Comparison of ENCODE assay signal across 8 mouse cellular contexts in the genomic region with DNA sequence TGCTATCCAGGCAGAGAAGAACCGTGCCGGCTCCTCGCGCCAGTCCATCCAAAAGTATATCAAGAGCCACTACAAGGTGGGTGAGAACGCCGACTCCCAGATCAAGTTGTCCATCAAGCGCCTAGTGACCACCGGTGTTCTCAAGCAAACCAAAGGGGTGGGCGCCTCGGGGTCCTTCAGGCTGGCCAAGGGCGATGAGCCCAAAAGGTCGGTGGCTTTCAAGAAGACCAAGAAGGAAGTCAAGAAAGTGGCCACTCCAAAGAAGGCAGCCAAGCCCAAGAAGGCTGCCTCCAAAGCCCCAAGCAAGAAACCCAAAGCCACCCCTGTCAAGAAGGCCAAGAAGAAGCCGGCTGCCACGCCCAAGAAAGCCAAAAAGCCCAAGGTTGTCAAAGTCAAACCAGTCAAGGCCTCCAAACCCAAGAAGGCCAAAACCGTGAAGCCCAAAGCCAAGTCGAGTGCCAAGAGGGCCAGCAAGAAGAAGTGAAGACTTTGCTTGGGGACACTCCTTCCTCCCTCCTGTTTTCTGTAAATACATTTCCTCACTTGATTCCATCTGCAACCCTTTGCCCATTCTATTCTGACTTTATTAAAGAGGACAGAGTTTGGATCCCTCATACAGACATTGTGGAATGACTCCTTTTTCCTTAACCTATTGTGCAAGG. TPM values are rescaled to one million over a fixed set of nuclear protein-coding genes. Genes with fewer than 3 reads are reported as not detected.
DNase-seq lines count a peak whose midpoint lies in the region; ATAC-seq and TF ChIP-seq lines count a peak whose summit lies in the region.

No protein-coding gene starts in this region.

- no peaks in the 10 kb centered on the region for H3K9me3 ChIP-seq in lung, embryonic 14.5 days (ENCODE audit: low read depth, low read length)
- H3K9me3 ChIP-seq in embryonic facial prominence, embryonic 13.5 days: no peaks in the 10 kb centered on the region
- H3K9me3 ChIP-seq in intestine, embryonic 14.5 days (ENCODE audit: control insufficient read depth, low read length): no peaks in the 10 kb centered on the region
- H3K9me3 ChIP-seq in neural tube, embryonic 13.5 days: no peaks in the 10 kb centered on the region

- H3K4me2 ChIP-seq in lung, embryonic 14.5 days: peak overlapping the region; percentile 97
- H3K4me2 ChIP-seq in embryonic facial prominence, embryonic 13.5 days: peak overlapping the region; percentile 97
- H3K4me2 ChIP-seq in intestine, embryonic 14.5 days (ENCODE audit: low read length): peak overlapping the region; percentile 92
- H3K4me2 ChIP-seq in neural tube, embryonic 13.5 days: peak overlapping the region; percentile 91

- peak overlapping the region; percentile 100 for H3K9ac ChIP-seq in lung, embryonic 14.5 days
- peak overlapping the region; percentile 100 for H3K9ac ChIP-seq in embryonic facial prominence, embryonic 13.5 days
- peak overlapping the region; percentile 99 for H3K9ac ChIP-seq in intestine, embryonic 14.5 days (ENCODE audit: low read length)
- H3K9ac ChIP-seq in neural tube, embryonic 13.5 days: peak overlapping the region; percentile 99

- peak; percentile 30 for DNase-seq in lung, embryonic 14.5 days
- no peak for DNase-seq in lung, postnatal 4 days
- no peak for DNase-seq in intestine, embryonic 14.5 days (ENCODE audit: low spot score)
- no peak for DNase-seq in left cerebral cortex, adult 11 months (ENCODE audit: low spot score)
- no peak for DNase-seq in urinary bladder, adult 2 months (ENCODE audit: low spot score)
- DNase-seq in adipocyte (ENCODE audit: low spot score): no peak

- ATAC-seq in lung, embryonic 14.5 days (ENCODE audit: insufficient read depth): no peak
- ATAC-seq in embryonic facial prominence, embryonic 13.5 days (ENCODE audit: insufficient number of reproducible peaks, insufficient read depth, low FRiP score, low TSS enrichment, low read depth): no peak
- no peak for ATAC-seq in intestine, embryonic 14.5 days (replicated peaks; ENCODE audit: low FRiP score, low TSS enrichment, low read depth)
- ATAC-seq in neural tube, embryonic 13.5 days (ENCODE audit: low read depth): peak; percentile 2; the same call in 1 of the 2 replicates

- H3K27me3 ChIP-seq in lung, embryonic 14.5 days (ENCODE audit: insufficient read depth, low read length): no peaks in the 10 kb centered on the region
- 0 out of 2 replicates have a peak, but pooled peaks cover 3% of the 10 kb centered on the region for H3K27me3 ChIP-seq in embryonic facial prominence, embryonic 13.5 days
- H3K27me3 ChIP-seq in intestine, embryonic 14.5 days (replicated peaks; ENCODE audit: control insufficient read depth, insufficient read depth, low read length): no peaks in the 10 kb centered on the region
- H3K27me3 ChIP-seq in neural tube, embryonic 13.5 days: no peaks in the 10 kb centered on the region

- WGBS in lung, embryonic 14.5 days: 20% methylated on average over 16 of the region's 16 CpGs
- WGBS in embryonic facial prominence, embryonic 13.5 days: 27% methylated on average over 16 of the region's 16 CpGs
- WGBS in intestine, embryonic 14.5 days: 27% methylated on average over 16 of the region's 16 CpGs
- WGBS in neural tube, embryonic 13.5 days: 26% methylated on average over 16 of the region's 16 CpGs

- no peak for TF ChIP-seq CTCF in lung, embryonic 14.5 days (IDR thresholded peaks at IDR 0.05; ENCODE audit: low read depth)

- H3K27ac ChIP-seq in lung, embryonic 14.5 days (ENCODE audit: low read depth): peak overlapping the region; percentile 99
- peak overlapping the region; percentile 99 for H3K27ac ChIP-seq in embryonic facial prominence, embryonic 13.5 days
- H3K27ac ChIP-seq in intestine, embryonic 14.5 days (ENCODE audit: low read depth): peak overlapping the region; percentile 97
- peak overlapping the region; percentile 98 for H3K27ac ChIP-seq in neural tube, embryonic 13.5 days (replicated peaks)

- H3K36me3 ChIP-seq in lung, embryonic 14.5 days (ENCODE audit: insufficient read depth): no peaks in the 10 kb centered on the region; the same call in 1 of the 2 replicates
- peaks cover 6% of the 10 kb centered on the region; the same call in 1 of the 2 replicates for H3K36me3 ChIP-seq in embryonic facial prominence, embryonic 13.5 days
- no peaks in the 10 kb centered on the region for H3K36me3 ChIP-seq in intestine, embryonic 14.5 days (ENCODE audit: control insufficient read depth, insufficient read depth, low read length)
- H3K36me3 ChIP-seq in neural tube, embryonic 13.5 days: no peaks in the 10 kb centered on the region

- H3K4me1 ChIP-seq in lung, embryonic 14.5 days (ENCODE audit: insufficient read depth): peaks cover 16% of the 10 kb centered on the region; the same call in 1 of the 2 replicates
- peaks cover 51% of the 10 kb centered on the region for H3K4me1 ChIP-seq in embryonic facial prominence, embryonic 13.5 days
- H3K4me1 ChIP-seq in intestine, embryonic 14.5 days (replicated peaks; ENCODE audit: control insufficient read depth, insufficient read depth, low read length): peaks cover 38% of the 10 kb centered on the region
- H3K4me1 ChIP-seq in neural tube, embryonic 13.5 days (replicated peaks): peaks cover 67% of the 10 kb centered on the region

- peak overlapping the region; percentile 78 for H3K4me3 ChIP-seq in lung, embryonic 14.5 days (ENCODE audit: low read depth, low read length)
- peak overlapping the region; percentile 77 for H3K4me3 ChIP-seq in embryonic facial prominence, embryonic 13.5 days
- H3K4me3 ChIP-seq in intestine, embryonic 14.5 days (ENCODE audit: low read depth, low read length): peak overlapping the region; percentile 78
- peak overlapping the region; percentile 75 for H3K4me3 ChIP-seq in neural tube, embryonic 13.5 days

RNA-seq across cellular contexts. Expression of a gene that starts 0.7 kb away (rescaled TPM):
- polyA plus RNA-seq in lung, embryonic 14.5 days (2014; fragmentation: Nextera tagmentation; extraction: Ambion mirVana): 201 and 209 TPM in 2 replicates
- polyA plus RNA-seq in embryonic facial prominence, embryonic 13.5 days (2015; fragmentation: Nextera tagmentation; extraction: Ambion mirVana): 533 and 546 TPM in 2 replicates
- 160 and 192 TPM in 2 replicates for polyA plus RNA-seq in intestine, embryonic 14.5 days (2014; fragmentation: Nextera tagmentation; extraction: Ambion mirVana)
- 275 and 287 TPM in 2 replicates for polyA plus RNA-seq in neural tube, embryonic 13.5 days (2015; fragmentation: Nextera tagmentation; extraction: Ambion mirVana)
- 103 and 117 TPM in 2 replicates for polyA plus RNA-seq in urinary bladder, adult 2 months (2012; rRNA removed)

RNA-seq across cellular contexts. Expression of a gene that starts 12.7 kb away (rescaled TPM):
- not detected in 2 replicates for polyA plus RNA-seq in lung, embryonic 14.5 days (2014; fragmentation: Nextera tagmentation; extraction: Ambion mirVana)
- polyA plus RNA-seq in embryonic facial prominence, embryonic 13.5 days (2015; fragmentation: Nextera tagmentation; extraction: Ambion mirVana): not detected in 2 replicates
- 1.0 and 1.1 TPM in 2 replicates for polyA plus RNA-seq in intestine, embryonic 14.5 days (2014; fragmentation: Nextera tagmentation; extraction: Ambion mirVana)
- not detected in 2 replicates for polyA plus RNA-seq in neural tube, embryonic 13.5 days (2015; fragmentation: Nextera tagmentation; extraction: Ambion mirVana)
- 0.14 and 0.19 TPM in 2 replicates for polyA plus RNA-seq in urinary bladder, adult 2 months (2012; rRNA removed)

RNA-seq across cellular contexts. Expression of a gene that starts 33.7 kb away (rescaled TPM):
- polyA plus RNA-seq in lung, embryonic 14.5 days (2014; fragmentation: Nextera tagmentation; extraction: Ambion mirVana): 54.4 and 55.4 TPM in 2 replicates
- 54.1 and 57.7 TPM in 2 replicates for polyA plus RNA-seq in embryonic facial prominence, embryonic 13.5 days (2015; fragmentation: Nextera tagmentation; extraction: Ambion mirVana)
- polyA plus RNA-seq in intestine, embryonic 14.5 days (2014; fragmentation: Nextera tagmentation; extraction: Ambion mirVana): 49.4 and 50.0 TPM in 2 replicates
- 46.5 and 52.9 TPM in 2 replicates for polyA plus RNA-seq in neural tube, embryonic 13.5 days (2015; fragmentation: Nextera tagmentation; extraction: Ambion mirVana)
- 24.5 and 26.0 TPM in 2 replicates for polyA plus RNA-seq in urinary bladder, adult 2 months (2012; rRNA removed)

RNA-seq across cellular contexts. Expression of a gene that starts 46.0 kb away (rescaled TPM):
- polyA plus RNA-seq in lung, embryonic 14.5 days (2014; fragmentation: Nextera tagmentation; extraction: Ambion mirVana): 243 and 249 TPM in 2 replicates
- polyA plus RNA-seq in embryonic facial prominence, embryonic 13.5 days (2015; fragmentation: Nextera tagmentation; extraction: Ambion mirVana): 232 and 244 TPM in 2 replicates
- 244 and 264 TPM in 2 replicates for polyA plus RNA-seq in intestine, embryonic 14.5 days (2014; fragmentation: Nextera tagmentation; extraction: Ambion mirVana)
- polyA plus RNA-seq in neural tube, embryonic 13.5 days (2015; fragmentation: Nextera tagmentation; extraction: Ambion mirVana): 185 and 196 TPM in 2 replicates
- 125 and 145 TPM in 2 replicates for polyA plus RNA-seq in urinary bladder, adult 2 months (2012; rRNA removed)
